Mouse (Mus musculus) liver, postnatal 0 days (tissue): ENCODE measurements around the gene Tradd.

ENCODE experiments used
- CTCF ChIP-seq: sonication (generic); IDR thresholded peaks from 2 replicates; pipeline ENCODE4 v1.5.1; 2016; ENCODE audit warnings: antibody characterized with exemption, low read depth
- EP300 ChIP-seq: IDR thresholded peaks from 2 replicates; pipeline ENCODE4 v1.6.1; 2016; ENCODE audit warnings: antibody characterized with exemption, low read depth, mild to moderate bottlenecking

DNA sequence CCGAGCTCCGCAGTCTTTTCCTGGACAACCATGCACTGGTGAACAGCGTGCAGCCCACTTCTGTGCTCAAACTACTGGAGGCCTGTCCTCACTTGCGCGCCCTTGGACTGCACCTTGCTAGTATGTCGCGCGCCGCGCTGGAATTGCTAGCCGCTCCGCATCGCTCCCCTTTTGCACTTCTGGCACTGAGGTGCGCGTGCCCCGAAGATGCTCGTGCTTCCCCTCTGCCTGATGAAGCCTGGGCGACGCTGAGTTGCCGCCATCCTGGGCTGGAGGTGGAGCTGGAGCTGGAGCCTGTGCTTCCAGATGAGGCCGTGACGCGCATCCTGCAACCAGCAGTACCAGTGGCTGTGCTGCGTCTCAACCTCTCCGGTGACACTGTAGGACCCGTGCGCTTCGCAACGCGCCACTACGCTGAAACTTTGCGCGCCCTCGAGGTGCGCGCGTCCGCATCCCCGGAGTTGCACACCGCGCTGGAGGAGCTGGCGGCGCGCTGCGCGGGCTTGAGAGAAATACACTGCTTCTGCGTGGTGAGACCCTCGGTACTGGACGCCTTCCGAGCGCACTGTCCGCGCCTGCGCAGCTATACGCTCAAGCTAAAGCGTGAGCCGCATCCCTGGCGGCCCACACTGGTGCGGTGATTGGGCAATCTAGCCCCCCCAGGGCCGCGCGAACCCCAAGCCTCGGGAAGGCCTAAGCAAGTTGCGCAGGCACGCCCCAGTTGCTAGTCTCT, 4.1 kb upstream of the Tradd start:
- TF ChIP-seq CTCF (no peak), EP300 (no peak)
